Mouse (Mus musculus): ENCODE measurements at regions not wholly inside any gene's neighbourhood (a gene's known extent, or its start where the extent isn't known, plus 50 kb on each side); places are given as distances from the start of the nearest gene placed in this dataset.

DNA sequence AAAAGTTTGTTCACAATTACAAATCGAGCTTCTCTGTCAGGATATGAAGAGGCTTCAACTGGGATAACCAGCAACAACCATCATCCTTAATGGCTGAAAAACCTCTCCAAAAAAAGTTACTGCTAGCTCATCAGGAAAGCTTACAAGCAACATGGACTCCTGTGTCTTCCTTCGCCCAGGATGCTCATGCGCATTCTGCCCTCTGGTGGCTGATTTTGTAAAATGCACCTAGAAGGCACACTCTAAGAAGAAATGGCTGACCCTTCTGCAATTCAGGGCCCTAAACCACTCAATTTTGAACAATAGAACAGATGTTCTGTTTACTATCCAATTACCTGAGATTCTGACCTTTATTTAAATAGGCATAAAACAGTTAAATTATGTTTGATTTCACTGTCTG is 115.0 kb upstream of the Fam204a start:
- no peaks in the 10 kb centered on the region for H3K36me3 ChIP-seq (ENCODE audit: control insufficient read depth, insufficient read depth, low read length)
- no peaks in the 10 kb centered on the region for H3K27me3 ChIP-seq (ENCODE audit: control insufficient read depth, insufficient read depth, low read length)
- TF ChIP-seq POLR2A (IDR thresholded peaks at IDR 0.05; ENCODE audit: borderline replicate concordance, extremely low read depth, insufficient read depth, insufficient read length), result no peak
- H3K4me3 ChIP-seq (replicated peaks; ENCODE audit: low read length), result no peak overlapping the region
- no peak for ATAC-seq (ENCODE audit: low FRiP score, low read depth)
- WGBS, result 10% methylated on average over 3 of the region's 3 CpGs
- H3K9ac ChIP-seq (ENCODE audit: low read depth, low read length, severe bottlenecking), result no peak overlapping the region
- no peaks in the 10 kb centered on the region for H3K9me3 ChIP-seq (ENCODE audit: control insufficient read depth, low read length)
- H3K27ac ChIP-seq (replicated peaks; ENCODE audit: low read depth, low read length), result no peak overlapping the region
- no peaks in the 10 kb centered on the region for H3K4me1 ChIP-seq (ENCODE audit: control insufficient read depth, insufficient read depth, low read length)
- DNase-seq (ENCODE audit: low spot score), result peak; percentile 77
- no peak overlapping the region for H3K4me2 ChIP-seq (replicated peaks; ENCODE audit: low read depth, low read length, severe bottlenecking)

GRCm38 (mm10) chr19:60340234-60340633 is 113.7 kb upstream of the Fam204a start:
- 75% methylated on average over 6 of the region's 6 CpGs for WGBS
- no peaks in the 10 kb centered on the region for H3K27me3 ChIP-seq (ENCODE audit: control insufficient read depth, insufficient read depth, low read length)
- no peak overlapping the region for H3K27ac ChIP-seq (replicated peaks; ENCODE audit: low read depth, low read length)
- TF ChIP-seq POLR2A (IDR thresholded peaks at IDR 0.05; ENCODE audit: borderline replicate concordance, extremely low read depth, insufficient read depth, insufficient read length), result no peak
- H3K36me3 ChIP-seq (ENCODE audit: control insufficient read depth, insufficient read depth, low read length), result no peaks in the 10 kb centered on the region
- H3K4me3 ChIP-seq (replicated peaks; ENCODE audit: low read length), result no peak overlapping the region
- no peak overlapping the region for H3K9ac ChIP-seq (ENCODE audit: low read depth, low read length, severe bottlenecking)
- no peak for ATAC-seq (ENCODE audit: low FRiP score, low read depth)
- DNase-seq (ENCODE audit: low spot score), result peak; percentile 9
- no peak overlapping the region for H3K4me2 ChIP-seq (replicated peaks; ENCODE audit: low read depth, low read length, severe bottlenecking)
- no peaks in the 10 kb centered on the region for H3K9me3 ChIP-seq (ENCODE audit: control insufficient read depth, low read length)
- H3K4me1 ChIP-seq (ENCODE audit: control insufficient read depth, insufficient read depth, low read length), result no peaks in the 10 kb centered on the region

- no peak overlapping the region for H3K9ac ChIP-seq (ENCODE audit: low read depth, low read length, severe bottlenecking)
- H3K27me3 ChIP-seq (ENCODE audit: control insufficient read depth, insufficient read depth, low read length), result no peaks in the 10 kb centered on the region
- no peak for TF ChIP-seq POLR2A (IDR thresholded peaks at IDR 0.05; ENCODE audit: borderline replicate concordance, extremely low read depth, insufficient read depth, insufficient read length)
- H3K4me3 ChIP-seq (replicated peaks; ENCODE audit: low read length), result no peak overlapping the region
- H3K4me1 ChIP-seq (ENCODE audit: control insufficient read depth, insufficient read depth, low read length), result 0 out of 2 replicates have a peak, but pooled peaks cover 4% of the 10 kb centered on the region
- no peak overlapping the region for H3K27ac ChIP-seq (replicated peaks; ENCODE audit: low read depth, low read length)
- no peaks in the 10 kb centered on the region for H3K36me3 ChIP-seq (ENCODE audit: control insufficient read depth, insufficient read depth, low read length)
- DNase-seq (ENCODE audit: low spot score) (peak; percentile 21), ATAC-seq (ENCODE audit: low FRiP score, low read depth) (no peak)
- 8% methylated on average over 7 of the region's 7 CpGs for WGBS
- no peak overlapping the region for H3K4me2 ChIP-seq (replicated peaks; ENCODE audit: low read depth, low read length, severe bottlenecking)
- H3K9me3 ChIP-seq (ENCODE audit: control insufficient read depth, low read length), result no peaks in the 10 kb centered on the region
Measured at GRCm38 (mm10) chr19:60334521-60334920, 108.0 kb upstream of the Fam204a start.

DNA sequence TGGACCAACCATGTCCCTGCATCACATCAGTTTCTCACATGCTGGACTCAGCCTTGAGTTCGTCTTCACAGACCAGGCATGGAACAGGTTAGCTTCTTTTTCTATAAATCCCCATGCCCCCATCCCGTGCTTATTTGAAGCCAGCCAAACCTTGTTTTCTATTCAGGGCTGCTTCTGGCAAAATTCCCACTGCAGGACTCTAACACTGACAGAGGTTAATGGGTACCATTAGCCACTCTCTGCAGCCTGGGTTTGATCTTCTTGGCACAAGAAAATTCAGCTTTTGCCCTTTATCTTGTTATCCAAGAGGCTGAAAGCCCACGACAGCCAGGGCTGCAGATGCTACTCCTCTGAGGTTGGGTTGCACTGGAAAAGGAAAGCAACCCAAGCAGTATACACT is 101.8 kb upstream of the Fam204a start:
- TF ChIP-seq POLR2A (IDR thresholded peaks at IDR 0.05; ENCODE audit: borderline replicate concordance, extremely low read depth, insufficient read depth, insufficient read length), result no peak
- Histone ChIP-seq H3K4me1 (ENCODE audit: control insufficient read depth, insufficient read depth, low read length) (0 out of 2 replicates have a peak, but pooled peaks cover 2% of the 10 kb centered on the region), H3K27me3 (ENCODE audit: control insufficient read depth, insufficient read depth, low read length) (no peaks in the 10 kb centered on the region), H3K36me3 (ENCODE audit: control insufficient read depth, insufficient read depth, low read length) (no peaks in the 10 kb centered on the region), H3K27ac (replicated peaks; ENCODE audit: low read depth, low read length) (no peak overlapping the region), H3K4me3 (replicated peaks; ENCODE audit: low read length) (no peak overlapping the region), H3K4me2 (replicated peaks; ENCODE audit: low read depth, low read length, severe bottlenecking) (no peak overlapping the region), H3K9ac (ENCODE audit: low read depth, low read length, severe bottlenecking) (no peak overlapping the region), H3K9me3 (ENCODE audit: control insufficient read depth, low read length) (no peaks in the 10 kb centered on the region)
- DNase-seq (ENCODE audit: low spot score) (no peak), ATAC-seq (ENCODE audit: low FRiP score, low read depth) (no peak)
- WGBS, result 19% methylated on average over 3 of the region's 3 CpGs

GRCm38 (mm10) chr19:60325612-60326011 is 99.1 kb upstream of the Fam204a start:
- no peak overlapping the region for H3K4me3 ChIP-seq (replicated peaks; ENCODE audit: low read length)
- DNase-seq (ENCODE audit: low spot score), result no peak
- no peak for ATAC-seq (ENCODE audit: low FRiP score, low read depth)

GRCm38 (mm10) chr19:60325112-60325511 is 98.6 kb upstream of the Fam204a start:
- WGBS, result 20% methylated on average over 5 of the region's 5 CpGs
- no peaks in the 10 kb centered on the region for H3K36me3 ChIP-seq (ENCODE audit: control insufficient read depth, insufficient read depth, low read length)
- no peaks in the 10 kb centered on the region for H3K27me3 ChIP-seq (ENCODE audit: control insufficient read depth, insufficient read depth, low read length)
- no peaks in the 10 kb centered on the region for H3K9me3 ChIP-seq (ENCODE audit: control insufficient read depth, low read length)
- H3K27ac ChIP-seq (replicated peaks; ENCODE audit: low read depth, low read length), result no peak overlapping the region
- H3K4me2 ChIP-seq (replicated peaks; ENCODE audit: low read depth, low read length, severe bottlenecking), result no peak overlapping the region
- ATAC-seq (ENCODE audit: low FRiP score, low read depth) (no peak), DNase-seq (ENCODE audit: low spot score) (peak; percentile 11)
- no peak for TF ChIP-seq POLR2A (IDR thresholded peaks at IDR 0.05; ENCODE audit: borderline replicate concordance, extremely low read depth, insufficient read depth, insufficient read length)
- H3K4me3 ChIP-seq (replicated peaks; ENCODE audit: low read length), result no peak overlapping the region
- no peak overlapping the region for H3K9ac ChIP-seq (ENCODE audit: low read depth, low read length, severe bottlenecking)
- 0 out of 2 replicates have a peak, but pooled peaks cover 2% of the 10 kb centered on the region for H3K4me1 ChIP-seq (ENCODE audit: control insufficient read depth, insufficient read depth, low read length)

More at GRCm38 (mm10) chr19:60325612-60326011, 99.1 kb upstream of the Fam204a start:
- Histone ChIP-seq H3K27ac (replicated peaks; ENCODE audit: low read depth, low read length) (no peak overlapping the region), H3K9ac (ENCODE audit: low read depth, low read length, severe bottlenecking) (no peak overlapping the region), H3K36me3 (ENCODE audit: control insufficient read depth, insufficient read depth, low read length) (no peaks in the 10 kb centered on the region), H3K9me3 (ENCODE audit: control insufficient read depth, low read length) (no peaks in the 10 kb centered on the region), H3K4me1 (ENCODE audit: control insufficient read depth, insufficient read depth, low read length) (0 out of 2 replicates have a peak, but pooled peaks cover 2% of the 10 kb centered on the region), H3K4me2 (replicated peaks; ENCODE audit: low read depth, low read length, severe bottlenecking) (no peak overlapping the region), H3K27me3 (ENCODE audit: control insufficient read depth, insufficient read depth, low read length) (no peaks in the 10 kb centered on the region)
- TF ChIP-seq POLR2A (IDR thresholded peaks at IDR 0.05; ENCODE audit: borderline replicate concordance, extremely low read depth, insufficient read depth, insufficient read length), result no peak
